Mouse (Mus musculus) cerebellum, postnatal 36 days (tissue): ENCODE results near the gene Tpra1.
A peak's percentile ranks its signal among the peaks of the same experiment; 100 is the strongest.

Experiments
- DNase-seq, 2 experiments: peaks; one replicate each; pipeline ENCODE4 v3.0.0; 2021 to 2022; ENCODE audit warnings: mixed read lengths in 2 of 2

Tpra1 gene

DNA sequence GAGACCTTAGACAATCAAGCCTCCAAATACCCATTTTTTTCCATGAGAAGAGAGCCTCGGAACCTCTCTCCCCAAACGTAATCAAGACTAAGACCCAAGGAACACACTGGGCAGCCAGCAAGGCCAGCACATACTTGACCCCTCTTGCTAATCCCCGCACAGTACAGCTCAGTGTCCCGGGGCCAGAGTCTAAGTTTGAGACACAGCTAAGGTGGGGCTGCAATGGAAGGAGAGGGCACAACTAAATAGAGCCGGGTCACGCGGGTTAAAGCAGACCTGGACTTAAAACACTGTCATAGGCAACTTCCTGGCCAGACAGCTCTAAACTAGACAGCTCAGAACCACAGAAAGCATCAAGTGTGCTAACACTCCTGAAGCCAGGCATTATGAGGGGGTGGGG lies 11.2 kb upstream of the Tpra1 start:
- no peak for DNase-seq

DNA sequence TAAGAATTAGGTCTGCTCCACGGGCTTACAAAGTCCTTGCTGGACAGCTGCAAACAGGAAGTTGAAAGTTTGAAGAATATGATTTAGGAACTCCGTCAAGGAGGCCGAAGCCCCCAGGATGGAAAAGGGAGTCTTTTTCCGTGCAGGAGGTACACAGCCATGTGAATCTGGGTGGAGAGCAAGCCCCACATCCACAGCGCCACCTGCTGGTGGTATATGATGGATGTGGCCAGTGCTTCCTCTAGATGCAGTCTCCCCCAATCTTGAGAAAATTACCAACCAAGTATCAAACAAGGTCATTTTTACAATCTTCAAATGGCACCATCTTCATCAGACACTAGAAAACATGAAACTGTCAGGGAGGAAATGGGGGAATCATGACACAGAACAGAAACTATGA lies 8.5 kb upstream of the Tpra1 start:
- DNase-seq, result peak; percentile 82 to 83

DNA sequence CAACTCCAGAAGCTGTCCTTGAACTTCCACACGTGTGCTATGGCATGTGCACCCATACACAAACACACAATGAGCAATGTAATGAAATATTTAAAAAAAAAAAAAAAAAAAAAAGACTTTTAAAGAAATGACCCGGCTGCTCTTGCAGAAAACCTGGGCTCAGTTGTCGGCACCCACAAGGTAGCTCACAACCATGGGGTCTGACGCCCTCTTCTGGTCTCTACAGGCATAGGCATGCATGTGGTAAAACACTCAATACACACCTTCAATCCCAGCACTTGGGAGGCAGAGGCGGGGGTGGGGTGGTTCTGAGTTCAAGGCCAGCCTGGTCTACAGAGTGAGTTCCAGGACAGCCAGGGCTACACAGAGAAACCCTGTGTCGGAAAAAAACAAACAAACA lies 6.1 kb upstream of the Tpra1 start:
- DNase-seq, result no peak

DNA sequence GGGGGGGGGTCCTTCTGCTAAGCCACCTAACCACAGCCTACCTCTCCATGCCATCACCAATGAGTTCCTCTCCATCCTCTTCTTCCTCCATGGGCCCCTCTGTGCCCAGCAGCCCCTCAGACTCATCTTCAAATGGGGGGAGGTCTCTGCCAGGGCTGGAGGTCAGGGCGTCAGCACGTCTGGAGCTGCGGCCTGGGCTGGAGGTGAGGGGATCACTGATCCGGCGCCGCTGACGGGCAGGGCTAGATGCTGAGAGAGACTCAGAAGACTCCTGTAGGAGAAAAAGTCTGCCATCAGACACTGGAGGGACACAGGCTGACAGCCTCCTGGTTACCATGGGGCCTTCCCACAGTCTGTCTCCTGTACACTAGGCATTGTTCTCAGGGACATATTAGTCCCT lies 4.8 kb upstream of the Tpra1 start:
- DNase-seq, result no peak

DNA sequence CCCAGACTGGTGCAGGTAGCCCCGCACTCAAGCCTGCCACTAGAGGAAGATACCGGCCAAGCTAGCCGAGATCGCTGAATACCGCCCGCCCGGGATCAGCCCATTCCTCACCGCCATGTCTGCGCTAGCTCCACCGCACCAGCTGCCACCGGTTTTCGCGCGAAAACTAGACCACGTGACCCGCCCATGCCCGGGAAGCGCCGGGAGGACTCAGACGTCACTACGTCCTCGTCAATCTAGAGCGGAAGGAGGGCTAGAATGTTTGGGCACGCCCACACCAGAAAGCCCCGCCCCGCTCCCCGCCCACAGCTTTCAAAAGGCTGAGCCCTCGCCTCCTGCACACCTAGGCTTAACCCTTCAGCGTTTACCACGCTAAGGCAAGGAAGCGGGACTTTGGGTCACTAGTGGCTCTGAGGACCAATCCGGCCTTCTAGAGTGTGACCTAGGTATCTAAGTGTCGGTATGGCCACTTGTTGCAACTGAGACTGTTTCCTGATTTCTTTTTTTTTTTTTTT lies 3.5 kb upstream of the Tpra1 start, which contains the start of gene Mcm2:
Mcm2 (minus strand) TSS at position 247 of the 515 bp plus-strand sequence.
- DNase-seq, result peak; percentile 88 to 91

DNA sequence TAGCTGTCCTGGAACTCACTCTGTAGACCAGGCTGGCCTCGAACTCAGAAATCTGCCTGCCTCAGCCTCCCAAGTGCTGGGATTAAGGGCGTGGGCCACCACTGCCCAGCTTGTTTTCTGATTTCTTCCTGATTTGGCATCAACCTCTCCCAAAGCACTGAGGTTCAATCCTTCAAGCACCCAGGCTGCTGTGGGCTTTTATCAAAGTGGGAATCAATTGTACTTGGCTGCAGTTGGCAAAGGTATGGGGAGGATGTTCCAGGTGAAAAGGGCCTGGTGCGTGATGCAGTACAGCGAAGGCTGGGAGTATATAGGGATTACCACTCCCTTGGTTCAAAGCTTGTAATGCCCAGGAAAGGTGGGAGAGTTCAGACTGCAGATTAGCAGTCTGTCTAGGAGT lies 3.0 kb upstream of the Tpra1 start:
- DNase-seq, result no peak

DNA sequence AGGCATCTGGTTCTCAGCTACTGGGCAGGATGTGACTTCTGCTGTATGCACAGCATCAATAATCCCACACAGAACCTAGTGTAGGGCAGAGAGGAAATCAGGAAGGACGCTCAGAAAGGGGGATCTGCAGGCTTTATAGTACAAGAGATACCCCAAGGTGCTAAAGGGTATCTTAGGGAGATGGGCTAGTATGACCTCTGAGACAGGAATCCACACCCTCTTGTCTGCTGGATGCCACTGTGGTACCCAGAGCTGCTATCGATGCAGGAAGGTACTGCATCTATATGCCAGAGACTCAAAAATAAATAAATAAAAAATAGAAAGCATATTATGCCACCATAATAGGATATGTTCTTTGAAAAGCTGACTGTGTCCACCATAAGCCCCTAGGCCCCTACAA lies 2.4 kb upstream of the Tpra1 start:
- no peak for DNase-seq

DNA sequence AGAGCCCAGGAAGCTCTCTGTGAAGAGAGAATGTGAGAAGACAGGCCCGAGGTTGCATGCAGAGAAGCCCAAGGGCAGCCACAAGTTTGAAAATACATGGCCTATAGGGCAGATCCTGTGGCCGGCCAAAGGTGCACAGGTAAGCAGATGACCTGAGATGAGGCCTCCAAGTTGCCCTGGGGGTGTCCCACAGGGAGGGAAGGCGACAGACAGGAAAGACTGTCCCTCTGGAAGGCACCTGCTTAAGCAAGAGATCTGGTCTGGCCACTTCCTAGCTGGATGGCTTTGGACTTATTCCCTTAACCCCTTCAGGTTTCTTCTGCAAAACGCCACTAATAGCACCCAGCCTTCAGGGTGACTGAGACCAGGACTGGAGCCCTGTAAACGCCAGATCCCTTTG lies 580 bp upstream of the Tpra1 start:
- no peak for DNase-seq

DNA sequence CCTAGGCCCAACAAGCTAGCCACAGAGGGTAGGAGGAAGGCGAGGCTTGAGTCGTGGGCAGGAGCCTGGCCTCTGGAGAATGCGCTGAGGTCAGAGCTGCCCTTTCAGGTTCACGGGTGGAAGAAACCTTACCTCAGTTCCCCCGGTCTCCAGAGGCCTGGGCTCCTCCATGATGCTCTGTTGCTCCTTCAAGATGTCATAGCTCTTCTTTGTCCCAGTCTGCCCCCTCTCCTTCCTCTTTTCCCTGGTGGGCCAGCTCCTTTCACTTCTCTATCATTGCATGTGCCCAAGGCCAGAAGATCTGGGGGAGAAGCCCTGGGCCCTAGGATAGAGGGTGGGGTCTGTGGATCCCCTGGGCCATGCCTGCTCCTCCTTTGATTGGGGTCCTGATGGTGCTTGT lies 1.7 kb downstream of the Tpra1 start:
- no peak for DNase-seq

DNA sequence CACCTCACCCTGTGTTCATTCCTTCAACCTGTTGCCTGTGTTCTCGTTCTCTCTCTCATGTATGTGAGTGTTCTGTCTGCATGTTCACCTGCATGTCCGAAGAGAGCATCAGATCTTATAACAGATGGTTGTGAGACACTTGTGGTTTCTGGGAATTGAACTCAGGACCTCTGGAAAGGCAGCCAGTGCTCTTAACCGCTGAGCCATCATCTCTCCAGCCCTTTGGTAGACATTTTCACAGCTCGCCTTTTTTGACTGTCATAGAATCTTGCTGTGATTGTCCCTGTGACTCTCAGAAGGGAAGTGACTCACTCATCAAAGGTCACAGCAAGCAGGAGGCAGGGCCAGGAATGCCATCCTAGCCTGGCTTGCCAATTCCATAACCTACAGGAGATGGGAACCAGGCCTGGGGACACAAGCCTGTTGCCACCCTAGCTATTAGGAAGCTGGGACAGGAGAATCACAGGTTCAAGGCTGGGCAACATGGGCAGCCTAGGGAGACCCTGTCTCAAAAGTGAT lies 2.5 kb downstream of the Tpra1 start:
- peak in 1 of 2 experiments; percentile 38 for DNase-seq

DNA sequence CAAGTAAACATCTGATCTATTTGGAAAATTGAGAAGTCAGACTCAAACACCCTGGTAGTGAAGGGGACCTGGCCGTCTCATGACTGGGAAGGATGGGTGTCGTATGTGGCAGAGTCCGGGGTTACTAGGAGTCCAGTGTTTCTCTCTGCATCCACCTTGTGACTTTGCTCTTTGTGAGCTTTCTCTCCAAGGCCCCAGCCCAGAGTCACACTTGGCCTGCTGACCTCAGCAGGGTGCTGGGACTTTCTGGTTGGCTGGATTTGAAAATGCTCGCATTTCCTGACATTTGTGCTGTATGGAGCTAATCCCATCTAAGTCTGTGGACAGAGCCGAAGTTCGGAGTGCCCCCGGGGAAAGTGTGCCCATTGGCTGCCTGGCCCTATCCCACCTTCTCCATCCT lies 3.0 kb downstream of the Tpra1 start:
- DNase-seq, result no peak

DNA sequence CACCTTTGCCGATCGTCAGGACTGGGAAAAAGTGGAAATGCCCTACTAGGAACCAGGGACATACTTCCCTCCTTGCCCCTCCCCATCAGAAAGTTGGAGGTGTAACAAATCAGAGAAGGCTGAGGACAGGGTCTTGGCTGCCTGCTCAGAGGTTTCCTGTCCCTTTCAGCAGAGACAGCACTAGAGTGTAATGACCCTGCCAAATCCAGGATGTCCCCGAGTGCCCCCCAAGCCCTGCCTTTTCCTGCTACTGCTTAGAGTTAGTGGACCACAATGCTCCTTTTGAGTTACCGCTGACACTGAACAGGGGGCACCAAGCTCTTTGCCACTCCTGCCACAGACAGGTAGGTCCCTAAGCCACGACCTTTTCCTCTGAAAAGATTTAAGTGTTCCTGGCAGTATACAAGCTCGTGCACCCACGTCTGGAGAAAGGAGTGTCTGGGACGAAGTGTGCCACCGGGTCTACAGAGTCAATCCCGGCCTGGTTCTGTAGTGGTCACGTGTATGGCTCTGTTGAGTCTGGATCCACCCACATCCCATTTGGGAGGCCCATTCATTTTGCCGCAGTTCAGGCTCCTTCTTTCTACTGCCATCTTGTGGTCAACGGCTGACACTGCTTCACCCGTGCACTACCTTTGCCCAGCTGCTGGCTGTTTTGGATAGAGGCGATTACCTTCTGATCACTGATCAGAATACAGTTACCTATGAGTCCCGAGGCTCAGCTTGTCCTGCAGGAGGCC lies 4.5 kb downstream of the Tpra1 start:
- peak; percentile 64 to 68 for DNase-seq

DNA sequence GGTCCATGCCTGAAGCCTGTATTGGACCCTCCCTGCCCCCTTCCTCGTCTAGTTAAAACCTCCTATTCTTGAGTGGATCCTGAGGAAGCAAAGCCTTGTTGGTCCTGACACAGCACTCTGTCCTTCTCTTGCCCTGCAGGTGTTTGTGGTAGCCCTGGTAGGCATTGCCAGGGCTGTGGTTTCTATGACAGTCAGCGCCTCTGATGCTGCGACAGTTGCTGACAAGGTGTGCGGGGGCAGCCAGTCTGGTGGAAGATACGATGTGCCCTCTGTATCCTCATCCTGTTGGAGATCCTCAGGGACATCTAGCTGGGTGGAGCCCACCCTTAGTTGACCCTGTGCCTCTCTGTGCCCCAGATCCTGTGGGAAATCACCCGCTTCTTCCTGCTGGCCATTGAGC lies 7.1 kb downstream of the Tpra1 start:
- no peak for DNase-seq

DNA sequence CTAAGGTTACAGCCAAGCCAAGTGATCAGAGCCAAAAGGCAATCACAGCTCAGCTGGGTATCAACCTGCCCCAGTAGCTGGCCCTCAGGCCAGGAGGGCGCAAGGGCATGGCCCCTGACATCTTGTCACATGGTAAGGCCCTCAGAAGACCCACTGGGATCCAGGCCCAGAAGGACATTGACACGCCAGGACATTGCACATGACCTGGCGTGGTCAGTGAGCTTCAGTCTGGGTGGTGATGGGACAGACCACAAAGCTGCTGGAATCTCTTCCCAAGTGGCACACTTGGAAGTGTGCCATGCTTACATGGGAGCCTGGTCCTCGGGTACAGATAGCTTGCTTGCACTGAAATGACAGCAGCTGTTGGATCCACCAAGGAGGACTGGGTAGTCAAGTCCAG lies 11.0 kb downstream of the Tpra1 start:
- DNase-seq, result no peak

DNA sequence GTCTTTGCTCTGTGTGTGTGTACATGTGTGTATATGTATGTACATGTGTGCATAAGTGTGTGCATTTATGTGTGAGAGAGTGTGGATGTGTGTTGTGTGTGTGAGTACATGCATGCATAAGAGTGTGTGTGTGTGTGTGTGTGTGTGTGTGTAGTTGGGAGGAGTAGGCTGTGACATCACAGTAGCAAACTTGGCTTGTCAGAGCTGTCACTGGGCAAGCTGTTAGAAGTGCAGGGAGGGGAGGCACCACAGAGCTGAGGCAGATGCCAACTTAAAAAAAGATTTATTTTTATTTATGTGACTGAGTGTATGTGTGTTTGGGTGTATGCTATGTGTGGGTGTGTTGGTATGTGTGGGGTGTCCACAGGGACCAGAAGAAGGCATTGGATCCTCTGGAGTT lies 11.4 kb downstream of the Tpra1 start:
- DNase-seq, result no peak

DNA sequence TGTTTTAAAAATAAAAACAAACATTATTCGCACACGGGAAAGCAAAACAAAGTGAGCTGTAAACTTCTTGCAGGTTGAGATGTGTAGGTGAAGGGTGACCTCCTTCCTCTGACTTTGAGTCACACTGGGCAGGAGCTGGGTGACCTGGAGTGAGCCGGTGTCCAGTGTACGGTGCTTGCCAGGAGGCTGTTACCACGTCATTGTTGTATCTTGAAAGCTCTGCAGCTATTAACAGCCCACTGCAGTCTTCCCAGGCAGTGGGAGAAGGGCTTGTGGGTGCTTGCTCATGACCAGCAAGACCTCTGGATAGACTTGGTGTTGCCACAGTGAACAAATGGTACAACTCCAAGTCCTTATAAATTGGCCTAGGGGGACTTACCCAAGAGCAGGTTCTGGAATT lies 12.7 kb downstream of the Tpra1 start:
- DNase-seq, result no peak

DNA sequence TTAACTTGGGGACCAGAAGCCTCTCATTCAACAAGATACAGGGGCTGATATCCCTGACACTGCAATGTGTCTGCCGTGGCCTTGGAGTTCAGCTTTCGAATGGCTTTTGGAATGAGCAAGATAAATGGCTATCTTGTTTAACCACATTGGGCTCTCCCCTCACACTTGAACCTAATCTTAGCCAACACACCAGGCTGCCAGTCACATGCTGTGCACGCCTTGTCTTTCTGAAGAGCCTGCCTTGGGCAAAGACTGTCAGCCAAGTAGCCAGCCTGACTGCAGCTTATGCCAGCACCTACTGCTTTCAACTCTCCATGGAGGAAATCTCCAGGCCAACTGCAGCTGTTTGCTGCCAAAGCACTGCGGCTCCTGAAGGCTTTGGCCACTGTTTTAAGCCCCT lies 13.5 kb downstream of the Tpra1 start:
- peak in 1 of 2 experiments; percentile 45 for DNase-seq

DNA sequence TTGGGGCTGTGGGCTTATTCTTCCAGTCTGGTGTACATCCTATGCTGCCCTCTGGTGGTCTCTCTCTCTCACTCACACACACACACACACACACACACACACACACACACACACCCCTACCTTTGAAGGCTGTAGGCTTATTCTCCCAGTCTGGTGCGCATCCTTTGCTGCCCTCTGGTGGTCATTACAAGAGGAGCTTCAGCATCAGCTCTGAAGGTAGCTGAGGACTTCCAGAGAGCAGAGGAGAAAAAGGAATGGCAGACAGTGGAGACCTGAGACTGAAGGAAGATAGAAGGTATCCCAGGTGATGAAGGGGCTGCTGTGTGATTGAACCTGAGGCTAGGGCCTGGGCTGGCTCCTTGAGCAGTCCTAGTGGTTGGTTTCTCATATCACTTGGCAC lies 14.1 kb downstream of the Tpra1 start:
- DNase-seq, result peak; percentile 62 to 65

DNA sequence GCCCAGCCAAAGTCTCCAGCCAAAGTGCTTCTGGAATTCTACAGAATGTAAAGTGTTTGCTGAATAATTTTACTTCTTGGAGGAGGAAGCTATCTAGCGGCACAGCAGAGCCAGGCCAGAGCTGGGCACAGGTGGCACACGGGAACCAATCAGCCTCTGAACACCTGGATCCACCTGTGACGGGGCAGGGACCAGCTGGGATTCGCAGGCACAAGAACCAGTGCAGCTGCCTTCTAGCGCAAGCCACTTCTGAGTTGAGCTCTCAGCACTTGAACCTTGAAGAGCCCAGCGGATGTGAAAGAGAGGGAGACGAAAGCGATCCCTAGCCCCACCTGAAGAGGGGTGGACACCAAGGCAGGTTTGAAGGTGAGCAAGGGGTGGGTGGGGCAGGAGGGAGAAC lies 16.8 kb downstream of the Tpra1 start:
- no peak for DNase-seq

DNA sequence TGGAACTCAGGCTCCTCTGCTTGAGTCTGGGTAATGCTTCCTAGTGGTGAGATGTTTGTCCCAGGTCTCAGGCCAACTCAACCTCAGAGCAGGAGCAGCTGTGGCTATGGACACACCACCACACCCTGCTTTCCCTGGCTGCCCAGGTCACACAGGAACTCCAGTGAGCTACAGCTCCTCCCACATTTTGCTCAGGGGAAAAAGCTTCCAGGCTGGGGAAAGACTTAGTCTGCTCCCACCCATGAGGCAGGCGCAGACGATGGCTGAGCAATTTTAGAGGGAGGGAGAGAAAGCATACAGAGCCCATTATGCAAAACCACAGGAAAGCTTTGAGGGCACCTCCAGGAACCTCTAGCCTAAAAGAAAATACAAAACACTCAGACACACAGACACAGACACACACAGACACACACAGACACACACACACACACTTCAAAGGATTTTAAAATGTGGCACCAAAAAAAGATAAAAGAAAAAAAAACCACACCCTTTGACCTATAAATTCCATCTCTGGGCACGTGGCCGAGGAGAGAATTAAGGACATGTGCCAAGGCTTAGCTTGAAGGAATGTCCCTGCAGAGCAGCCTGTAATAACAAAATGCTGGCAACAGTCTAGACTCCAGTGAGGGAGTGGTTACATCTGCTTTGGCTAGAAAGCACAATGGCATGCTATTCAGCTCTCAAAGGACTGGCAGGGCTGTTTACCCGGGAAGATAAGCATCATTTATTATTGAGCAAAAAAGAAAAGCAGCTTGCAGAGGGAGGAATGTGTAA lies 22.6 kb downstream of the Tpra1 start:
- DNase-seq, result peak in 1 of 2 experiments; percentile 58

DNA sequence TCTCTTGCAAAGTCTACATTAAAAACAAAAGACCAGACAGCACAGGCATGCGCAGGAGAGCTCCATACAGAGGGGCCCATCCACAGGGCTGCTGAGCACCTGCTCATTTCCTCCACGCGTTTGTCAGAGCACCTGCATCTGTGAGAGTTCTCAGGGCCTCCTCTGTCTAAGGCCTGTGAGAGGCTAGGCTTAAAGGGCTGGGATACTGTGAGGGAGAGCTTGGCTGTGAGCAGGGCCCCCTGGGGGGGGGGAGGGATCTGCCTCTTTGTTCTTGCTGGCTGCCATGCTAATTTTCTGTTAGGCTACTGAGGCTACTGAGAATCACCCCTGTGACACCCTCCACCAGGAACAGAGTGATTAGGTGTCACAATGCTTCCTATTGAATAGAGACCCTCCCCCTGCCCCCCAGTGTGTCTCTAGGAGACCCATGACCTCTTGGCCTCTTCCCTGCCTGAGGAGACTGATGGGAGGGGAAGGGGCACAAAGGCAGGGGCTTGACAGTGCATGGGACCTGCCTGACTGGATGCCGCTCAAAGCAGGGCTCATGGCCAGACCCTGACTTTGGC lies 23.7 kb downstream of the Tpra1 start:
- DNase-seq, result no peak

DNA sequence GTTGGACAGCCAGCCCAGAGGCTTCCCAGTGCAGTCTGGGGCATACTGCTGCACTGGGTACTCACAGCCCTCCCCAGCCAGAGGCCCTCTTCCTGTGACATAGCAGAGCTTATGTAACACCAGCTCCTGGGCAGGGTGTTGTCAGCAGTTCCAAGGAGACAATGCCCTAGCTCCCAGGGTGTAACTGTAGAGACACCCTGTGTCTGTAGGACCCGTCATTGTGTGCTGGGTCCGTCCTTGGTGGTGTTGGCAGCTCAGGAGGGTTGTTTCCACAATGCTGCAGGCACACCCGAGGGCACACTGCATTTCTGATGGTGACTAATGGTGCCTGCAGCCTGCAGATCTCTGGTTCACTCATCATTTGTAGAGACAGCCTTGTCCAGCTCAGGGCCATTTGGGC lies 24.8 kb downstream of the Tpra1 start:
- DNase-seq, result peak in 1 of 2 experiments; percentile 21

DNA sequence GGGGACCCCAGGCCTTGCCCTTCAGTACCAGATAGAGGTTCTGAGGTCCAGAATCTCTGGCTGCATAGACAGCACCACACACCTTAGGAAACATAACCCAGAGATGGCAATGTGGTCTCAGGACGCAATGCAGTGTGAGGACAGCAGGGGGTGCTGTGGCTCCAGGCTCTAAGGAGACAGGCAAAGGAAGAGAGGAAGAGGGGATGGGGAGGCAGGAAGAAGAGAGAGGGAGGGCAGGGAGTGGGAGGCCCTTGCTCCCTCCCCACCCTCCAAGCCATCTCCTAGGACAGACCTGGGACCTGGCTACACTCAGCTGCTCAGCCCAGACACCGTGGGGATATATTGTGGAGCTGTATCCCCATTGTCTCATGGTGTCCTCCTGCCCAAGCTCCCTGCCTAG lies 25.5 kb downstream of the Tpra1 start:
- DNase-seq, result peak; percentile 88 to 91

DNA sequence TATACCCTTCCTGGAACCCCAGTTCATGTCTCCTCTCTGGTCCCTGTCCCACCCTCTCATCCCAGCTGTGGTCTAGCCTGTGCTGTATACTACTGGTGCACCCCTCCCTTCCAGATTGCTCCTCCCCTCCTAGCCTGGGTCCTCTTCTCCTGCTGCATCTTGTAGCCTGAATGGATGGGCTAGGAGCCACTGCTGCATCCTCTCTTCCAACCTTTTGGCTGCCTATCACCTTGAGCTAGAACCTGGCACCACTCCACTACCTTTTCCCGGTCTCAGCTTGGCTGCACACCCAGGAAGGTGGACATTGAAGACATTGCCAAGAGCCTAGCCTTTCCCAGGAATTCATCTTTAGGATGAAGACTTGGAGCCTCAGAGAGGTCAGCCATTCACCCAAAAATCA lies 26.0 kb downstream of the Tpra1 start:
- DNase-seq, result peak in 1 of 2 experiments; percentile 59
